Mouse (Mus musculus) liver, embryonic 14.5 days (tissue): ENCODE results near the gene Bpnt1. TPM values are rescaled to one million over a fixed set of nuclear protein-coding genes. Genes with fewer than 3 reads are reported as not detected.

Experiments used
- ATAC-seq: fragments of 200-750 bp; cut with Nextera tagmentation; 2 replicates; pipeline ENCODE4 v1.8.0; 2017; ENCODE audit warnings: moderate number of reproducible peaks, mild to moderate bottlenecking, moderate library complexity; ENCODE audit not compliant: insufficient read depth
- DNase-seq, 3 experiments: peaks; one replicate each; pipeline ENCODE4 v3.0.0-alpha.2; 2012 to 2013; ENCODE audit warnings: low read depth in 3 of 3, low spot score in 3 of 3
- H3K27ac ChIP-seq: fragments of 300-500 bp; sonication (generic); 2 replicates; pipeline ENCODE4 v1.5.1; 2014; ENCODE audit warnings: moderate library complexity, mild to moderate bottlenecking, control low read depth, inconsistent platforms
- H3K27me3 ChIP-seq: fragments of 300-500 bp; sonication (generic); 2 replicates; pipeline ENCODE4 v1.6.1; 2014; ENCODE audit warnings: mild to moderate bottlenecking, low read length, moderate library complexity; ENCODE audit not compliant: control insufficient read depth, insufficient read depth
- H3K36me3 ChIP-seq: fragments of 300-500 bp; sonication (generic); replicated peaks from 2 replicates; pipeline ENCODE4 v1.6.1; 2014; ENCODE audit warnings: low read depth; ENCODE audit not compliant: control insufficient read depth, insufficient read depth
- H3K4me1 ChIP-seq, 2 experiments: fragments of 200-500 bp in 1 of 2; fragments of 300-500 bp in 1 of 2; sonication (generic) in 1 of 2; replicated peaks; 2 replicates each; pipeline ENCODE4 v1.6.1; 2012 to 2014; ENCODE audit warnings: antibody characterized with exemption in 1 of 2, inconsistent platforms in 1 of 2, low read length in 1 of 2; ENCODE audit not compliant: control insufficient read depth in 2 of 2, insufficient read depth in 2 of 2
- H3K4me2 ChIP-seq: fragments of 300-500 bp; sonication (generic); 2 replicates; pipeline ENCODE4 v1.6.1; 2014; ENCODE audit warnings: low read depth, mild to moderate bottlenecking, control low read depth, moderate library complexity
- H3K4me3 ChIP-seq, 2 experiments: fragments of 200-500 bp in 1 of 2; fragments of 300-500 bp in 1 of 2; sonication (generic) in 1 of 2; 2 replicates each; pipeline ENCODE4 v1.5.1; 2012 to 2014; ENCODE audit warnings: low read depth in 2 of 2, low read length in 2 of 2, mild to moderate bottlenecking in 2 of 2, control low read depth in 1 of 2, inconsistent platforms in 1 of 2, moderate library complexity in 1 of 2; ENCODE audit not compliant: insufficient read depth in 1 of 2
- H3K9ac ChIP-seq: fragments of 300-500 bp; sonication (generic); replicated peaks from 2 replicates; pipeline ENCODE4 v1.6.1; 2014; ENCODE audit warnings: mild to moderate bottlenecking, control low read depth, moderate library complexity
- H3K9me3 ChIP-seq: fragments of 300-500 bp; sonication (generic); 2 replicates; pipeline ENCODE4 v1.6.1; 2016; ENCODE audit warnings: low read length, mixed read lengths; ENCODE audit not compliant: control insufficient read depth
- CTCF ChIP-seq: IDR thresholded peaks from 2 replicates; pipeline ENCODE4 v1.5.1; 2016; ENCODE audit warnings: antibody characterized with exemption, low read depth, control low read depth
- EP300 ChIP-seq: IDR thresholded peaks from 2 replicates; pipeline ENCODE4 v1.6.1; 2016; ENCODE audit warnings: antibody characterized with exemption, low read depth
- WGBS: fragments of 180-500 bp; shearing (Covaris S2); extraction: QIAGEN DNeasy Blood & Tissue Kit; methylation state at CpG from one replicate; pipeline ENCODE4 v1.1.7; 2014; ENCODE audit not compliant: insufficient replicate concordance; 5-methylcytosine and 5-hydroxymethylcytosine counted together
- polyA plus RNA-seq, 2 experiments: library from polyadenylated mRNA; depleted of rRNA in 1 of 2; stranded (reverse) in 1 of 2; unstranded in 1 of 2; fragments of >200 nt; fragmentation: Nextera tagmentation in 1 of 2; extraction: Ambion mirVana in 1 of 2; gene quantifications; 2 replicates each; pipeline versions ENCODE4 v1.2.1 to v1.2.3; 2012 to 2014

Gene Bpnt1
- polyA plus RNA-seq (2012; rRNA removed) (9.1 and 11.3 TPM in 2 replicates), polyA plus RNA-seq (2014; fragmentation: Nextera tagmentation; extraction: Ambion mirVana) (4.4 and 5.4 TPM in 2 replicates)

DNA sequence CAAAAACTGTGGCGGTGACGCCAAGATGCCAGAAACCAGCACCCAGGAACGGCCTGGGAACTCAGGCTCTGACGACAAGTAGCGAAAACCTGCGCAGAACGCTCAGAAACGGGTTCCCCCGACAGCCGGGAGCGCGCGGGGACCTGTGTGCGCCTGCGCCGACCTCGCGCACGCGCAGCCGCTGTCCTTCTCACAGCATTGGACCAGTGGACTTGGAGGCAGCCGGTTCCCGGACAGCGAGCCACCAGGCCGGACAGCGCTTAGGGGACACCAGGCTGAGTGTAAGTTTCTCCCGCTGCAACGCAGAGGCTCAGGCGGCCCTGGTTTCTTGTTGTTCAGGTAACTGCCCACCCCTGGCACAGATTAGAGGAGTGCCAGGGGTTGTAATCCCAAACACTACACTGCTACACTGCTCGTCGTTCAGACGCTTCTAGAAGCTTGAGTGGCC is at the start of gene Bpnt1:
Gene Bpnt1, plus strand, starts transcription at position 167 of the 448 bp plus-strand sequence.
- peak within 1 kb of the TSS; percentile 90 for H3K4me2 ChIP-seq
- DNase-seq (peak; percentile 63 to 67 (median 67)), ATAC-seq (peak; percentile 55)
- WGBS = under 1% methylated on average over 32 of the region's 32 CpGs
- H3K27ac ChIP-seq = peak within 1 kb of the TSS; percentile 78
- peak within 1 kb of the TSS; percentile 62 to 77 for H3K4me3 ChIP-seq
- H3K9me3 ChIP-seq = no peaks in the 10 kb centered on the region
- H3K9ac ChIP-seq = peak within 1 kb of the TSS; percentile 69
- peaks cover 1% of the 10 kb centered on the region for H3K36me3 ChIP-seq
- no peaks in the 10 kb centered on the region for H3K27me3 ChIP-seq
- TF ChIP-seq EP300 = no peak
- no peak for TF ChIP-seq CTCF
- peaks cover 0 to 9% of the 10 kb centered on the region in 2 experiments for H3K4me1 ChIP-seq

DNA sequence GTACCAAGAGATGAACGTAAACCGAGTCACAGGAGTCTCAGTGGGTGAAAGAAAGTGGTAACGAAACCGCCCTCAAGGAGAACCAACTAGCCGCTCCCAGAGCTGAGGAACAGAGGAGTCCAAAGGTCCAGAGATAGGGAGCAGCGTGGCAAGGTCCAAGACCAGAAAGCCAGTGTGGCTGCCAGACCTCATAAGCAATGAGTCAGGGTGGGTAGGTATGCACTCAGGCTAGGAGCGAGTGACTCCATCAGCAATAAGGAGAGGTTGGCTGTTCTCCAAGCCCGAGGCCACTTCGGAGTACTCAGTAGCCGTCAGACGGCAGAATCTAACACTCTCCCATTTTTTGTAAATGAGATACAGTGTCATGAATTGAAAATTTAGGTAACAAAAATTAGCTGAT is 49.1 kb upstream of the Bpnt1 start:
- Histone ChIP-seq H3K9me3 (no peaks in the 10 kb centered on the region), H3K4me3 (no peak overlapping the region), H3K4me1 (no peaks in the 10 kb centered on the region), H3K36me3 (peaks cover 35% of the 10 kb centered on the region), H3K27me3 (no peaks in the 10 kb centered on the region), H3K9ac (no peak overlapping the region), H3K4me2 (no peak overlapping the region), H3K27ac (no peak overlapping the region)
- 87% methylated on average over 11 of the region's 11 CpGs for WGBS
- DNase-seq (no peak), ATAC-seq (no peak)
- TF ChIP-seq EP300 = no peak
- TF ChIP-seq CTCF = no peak

DNA sequence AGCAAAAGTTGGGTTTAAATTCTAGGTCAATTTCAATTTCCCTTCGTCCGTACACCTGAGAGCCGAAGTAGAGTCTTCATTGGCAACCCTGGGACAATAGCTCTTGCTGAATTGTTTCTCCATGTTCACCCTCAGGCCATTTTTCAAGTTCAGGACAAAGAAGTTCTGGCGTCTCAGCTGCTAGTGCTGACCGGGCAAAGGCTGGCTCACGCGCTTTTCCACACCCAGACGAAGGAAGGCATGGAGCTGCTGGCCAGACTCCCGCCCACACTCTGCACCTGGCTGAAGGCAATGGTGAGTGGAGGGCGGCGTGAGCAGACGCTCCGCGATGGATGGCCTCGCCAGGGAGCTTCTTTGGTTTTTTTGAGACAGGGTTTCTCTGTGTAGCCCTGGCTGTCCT is 48.7 kb upstream of the Bpnt1 start:
- H3K36me3 ChIP-seq = peaks cover 34% of the 10 kb centered on the region
- H3K27me3 ChIP-seq = no peaks in the 10 kb centered on the region
- DNase-seq (no peak), ATAC-seq (no peak)
- no peaks in the 10 kb centered on the region for H3K9me3 ChIP-seq
- no peak overlapping the region for H3K4me2 ChIP-seq
- TF ChIP-seq CTCF (no peak), EP300 (no peak)
- H3K27ac ChIP-seq = no peak overlapping the region
- no peaks in the 10 kb centered on the region for H3K4me1 ChIP-seq
- H3K4me3 ChIP-seq = no peak overlapping the region
- H3K9ac ChIP-seq = no peak overlapping the region
- WGBS = 89% methylated on average over 15 of the region's 15 CpGs

DNA sequence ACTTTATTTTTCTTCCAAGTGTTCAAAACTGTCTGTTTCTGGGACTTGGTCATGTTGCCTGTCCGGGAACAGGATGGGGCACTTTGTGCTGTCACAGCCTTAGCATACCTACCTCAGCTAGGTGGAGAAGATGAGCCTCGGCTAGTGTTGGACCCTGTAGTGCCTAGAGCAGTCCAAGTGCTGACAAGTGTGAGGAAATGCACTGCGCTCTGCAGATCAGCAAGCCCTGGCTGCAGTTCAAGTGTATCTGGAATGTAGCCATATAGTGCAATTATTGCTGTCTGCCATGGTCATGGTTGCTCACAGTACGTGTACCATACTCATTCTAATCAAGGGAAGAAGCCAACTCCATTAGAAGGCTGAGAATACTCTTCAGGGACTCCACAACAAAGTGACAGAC is 47.2 kb upstream of the Bpnt1 start:
- DNase-seq (no peak), ATAC-seq (no peak)
- no peaks in the 10 kb centered on the region for H3K27me3 ChIP-seq
- H3K36me3 ChIP-seq = peaks cover 31% of the 10 kb centered on the region
- H3K4me3 ChIP-seq = no peak overlapping the region
- H3K4me2 ChIP-seq = no peak overlapping the region
- no peaks in the 10 kb centered on the region for H3K4me1 ChIP-seq
- H3K27ac ChIP-seq = no peak overlapping the region
- TF ChIP-seq EP300 = no peak
- no peak for TF ChIP-seq CTCF
- no peak overlapping the region for H3K9ac ChIP-seq
- 76% methylated on average over 4 of the region's 4 CpGs for WGBS
- H3K9me3 ChIP-seq = no peaks in the 10 kb centered on the region

DNA sequence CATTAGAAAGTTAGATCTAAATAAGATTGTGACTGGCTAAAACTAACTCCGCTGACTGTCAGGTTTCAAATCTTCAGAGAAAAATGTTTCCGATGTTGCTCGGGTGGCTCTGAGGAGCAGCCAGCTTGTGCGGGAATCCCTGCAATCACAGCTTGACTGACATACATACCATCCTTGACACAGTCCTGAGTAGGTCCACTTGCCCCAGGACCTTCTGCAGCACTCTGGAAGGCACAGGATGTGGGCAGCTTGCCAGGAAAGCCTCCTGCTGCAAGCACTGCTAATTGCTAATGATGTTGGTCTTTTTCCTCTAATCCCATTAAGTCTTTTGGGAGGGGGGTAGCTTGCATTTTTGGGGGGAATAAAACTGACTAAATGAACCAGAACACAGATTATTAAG is 46.8 kb upstream of the Bpnt1 start:
- H3K27me3 ChIP-seq = no peaks in the 10 kb centered on the region
- H3K4me3 ChIP-seq = no peak overlapping the region
- DNase-seq (no peak), ATAC-seq (no peak)
- H3K36me3 ChIP-seq = peaks cover 30% of the 10 kb centered on the region
- WGBS = 80% methylated on average over 4 of the region's 4 CpGs
- H3K4me2 ChIP-seq = no peak overlapping the region
- H3K27ac ChIP-seq = no peak overlapping the region
- no peaks in the 10 kb centered on the region for H3K9me3 ChIP-seq
- H3K4me1 ChIP-seq = no peaks in the 10 kb centered on the region
- H3K9ac ChIP-seq = no peak overlapping the region
- TF ChIP-seq EP300 (no peak), CTCF (no peak)
